Mouse (Mus musculus) kidney, embryonic 14.5 days (tissue): Measurements from ENCODE around the gene Siah2. TPM values are rescaled to one million over a fixed set of nuclear protein-coding genes. Genes with fewer than 3 reads are reported as not detected.

Experiments used
- ATAC-seq: fragments of 200-750 bp; cut with Nextera tagmentation; 2 replicates; pipeline ENCODE4 v1.8.0; 2017; ENCODE audit warnings: moderate number of reproducible peaks, mild to moderate bottlenecking, moderate TSS enrichment, moderate library complexity; ENCODE audit not compliant: low FRiP score, low TSS enrichment
- H3K27ac ChIP-seq: fragments of 300-500 bp; sonication (generic); 2 replicates; pipeline ENCODE4 v1.5.1; 2014; ENCODE audit warnings: low read depth, mild to moderate bottlenecking, low read length, moderate library complexity, mixed read lengths
- H3K27me3 ChIP-seq: fragments of 300-500 bp; sonication (generic); 2 replicates; pipeline ENCODE4 v1.6.1; 2014; ENCODE audit warnings: mild to moderate bottlenecking, low read length; ENCODE audit not compliant: control insufficient read depth, insufficient read depth
- H3K36me3 ChIP-seq: fragments of 300-500 bp; sonication (generic); 2 replicates; pipeline ENCODE4 v1.6.1; 2014; ENCODE audit warnings: low read length, mixed read lengths; ENCODE audit not compliant: control insufficient read depth, insufficient read depth
- H3K4me1 ChIP-seq: fragments of 300-500 bp; sonication (generic); 2 replicates; pipeline ENCODE4 v1.6.1; 2014; ENCODE audit warnings: low read length, mixed read lengths; ENCODE audit not compliant: control insufficient read depth, insufficient read depth
- H3K4me2 ChIP-seq: fragments of 300-500 bp; sonication (generic); replicated peaks from 2 replicates; pipeline ENCODE4 v1.6.1; 2014; ENCODE audit warnings: low read depth, mild to moderate bottlenecking, low read length
- H3K4me3 ChIP-seq: fragments of 300-500 bp; sonication (generic); 2 replicates; pipeline ENCODE4 v1.5.1; 2014; ENCODE audit warnings: mild to moderate bottlenecking, low read length
- H3K9ac ChIP-seq: fragments of 300-500 bp; sonication (generic); 2 replicates; pipeline ENCODE4 v1.6.1; 2014; ENCODE audit warnings: low read depth, mild to moderate bottlenecking, low read length, moderate library complexity
- H3K9me3 ChIP-seq: fragments of 300-500 bp; sonication (generic); 2 replicates; pipeline ENCODE4 v1.6.1; 2016; ENCODE audit warnings: low read length; ENCODE audit not compliant: control insufficient read depth
- WGBS: fragments of 180-500 bp; shearing (Covaris S2); extraction: QIAGEN DNeasy Blood & Tissue Kit; methylation state at CpG from one replicate; pipeline ENCODE4 v1.1.7; 2014; 5-methylcytosine and 5-hydroxymethylcytosine counted together
- polyA plus RNA-seq: library from polyadenylated mRNA; unstranded; fragments of >200 nt; fragmentation: Nextera tagmentation; extraction: Ambion mirVana; gene quantifications from 2 replicates; pipeline ENCODE4 v1.2.1, GENCODE M21; 2014

Siah2 gene
- polyA plus RNA-seq, 1 experiment from 2014 or later: 5.5 TPM

GRCm38 (mm10) chr3:58660636-58661035 is 31.6 kb downstream of the Siah2 start:
- no peak overlapping the region for H3K4me2 ChIP-seq
- H3K9ac ChIP-seq: no peak overlapping the region
- H3K4me3 ChIP-seq: no peak overlapping the region
- H3K9me3 ChIP-seq: peaks cover under 1% of the 10 kb centered on the region; the same call in 1 of the 2 replicates
- no peaks in the 10 kb centered on the region for H3K4me1 ChIP-seq
- no peaks in the 10 kb centered on the region for H3K27me3 ChIP-seq
- WGBS: 82% methylated on average over 4 of the region's 4 CpGs
- no peak overlapping the region for H3K27ac ChIP-seq
- H3K36me3 ChIP-seq: no peaks in the 10 kb centered on the region
- no peak for ATAC-seq

GRCm38 (mm10) chr3:58657356-58657755 is 34.8 kb downstream of the Siah2 start:
- H3K4me3 ChIP-seq: no peak overlapping the region
- 34% methylated on average over 2 of the region's 2 CpGs for WGBS
- H3K9ac ChIP-seq: no peak overlapping the region
- H3K9me3 ChIP-seq: no peaks in the 10 kb centered on the region
- no peak overlapping the region for H3K4me2 ChIP-seq
- H3K27ac ChIP-seq: no peak overlapping the region
- no peaks in the 10 kb centered on the region for H3K27me3 ChIP-seq
- H3K4me1 ChIP-seq: no peaks in the 10 kb centered on the region
- H3K36me3 ChIP-seq: no peaks in the 10 kb centered on the region
- no peak for ATAC-seq

- no peaks in the 10 kb centered on the region for H3K36me3 ChIP-seq
- no peaks in the 10 kb centered on the region for H3K9me3 ChIP-seq
- H3K27me3 ChIP-seq: no peaks in the 10 kb centered on the region
- 50% methylated on average over 17 of the region's 17 CpGs for WGBS
- ATAC-seq: peak; percentile 64
- no peak overlapping the region for H3K9ac ChIP-seq
- H3K4me3 ChIP-seq: no peak overlapping the region
- no peak overlapping the region for H3K4me2 ChIP-seq
- H3K27ac ChIP-seq: no peak overlapping the region
- H3K4me1 ChIP-seq: no peaks in the 10 kb centered on the region
Observed at GRCm38 (mm10) chr3:58655362-58656130, 36.7 kb downstream of the Siah2 start.

GRCm38 (mm10) chr3:58653907-58654306 is 38.3 kb downstream of the Siah2 start:
- Histone ChIP-seq H3K4me2 (no peak overlapping the region), H3K27me3 (no peaks in the 10 kb centered on the region), H3K4me1 (no peaks in the 10 kb centered on the region), H3K36me3 (no peaks in the 10 kb centered on the region), H3K4me3 (no peak overlapping the region), H3K27ac (no peak overlapping the region), H3K9ac (no peak overlapping the region), H3K9me3 (no peaks in the 10 kb centered on the region)
- WGBS: 75% methylated on average over 5 of the region's 5 CpGs
- ATAC-seq: no peak

GRCm38 (mm10) chr3:58650328-58650727 is 41.9 kb downstream of the Siah2 start:
- Histone ChIP-seq H3K9me3 (no peaks in the 10 kb centered on the region), H3K4me1 (no peaks in the 10 kb centered on the region), H3K9ac (no peak overlapping the region), H3K4me2 (no peak overlapping the region), H3K36me3 (no peaks in the 10 kb centered on the region), H3K4me3 (no peak overlapping the region), H3K27ac (no peak overlapping the region), H3K27me3 (no peaks in the 10 kb centered on the region)
- no peak for ATAC-seq
- 85% methylated on average over 4 of the region's 4 CpGs for WGBS

- Histone ChIP-seq H3K27ac (no peak overlapping the region), H3K36me3 (no peaks in the 10 kb centered on the region), H3K9ac (no peak overlapping the region), H3K9me3 (no peaks in the 10 kb centered on the region), H3K4me1 (no peaks in the 10 kb centered on the region), H3K4me2 (no peak overlapping the region), H3K4me3 (no peak overlapping the region), H3K27me3 (no peaks in the 10 kb centered on the region)
- ATAC-seq: no peak; the same call in 1 of the 2 replicates
- 59% methylated on average over 2 of the region's 2 CpGs for WGBS
Observed at GRCm38 (mm10) chr3:58647179-58647578, 45.0 kb downstream of the Siah2 start.

- H3K9me3 ChIP-seq: no peaks in the 10 kb centered on the region
- WGBS: 90% methylated on average over 4 of the region's 4 CpGs
- H3K4me1 ChIP-seq: no peaks in the 10 kb centered on the region
- H3K4me3 ChIP-seq: no peak overlapping the region
- no peak overlapping the region for H3K27ac ChIP-seq
- H3K4me2 ChIP-seq: no peak overlapping the region
- ATAC-seq: no peak
- H3K27me3 ChIP-seq: no peaks in the 10 kb centered on the region
- no peaks in the 10 kb centered on the region for H3K36me3 ChIP-seq
- no peak overlapping the region for H3K9ac ChIP-seq
Observed at GRCm38 (mm10) chr3:58646180-58646579, 46.0 kb downstream of the Siah2 start.

GRCm38 (mm10) chr3:58636406-58637295 is 55.5 kb downstream of the Siah2 start, which contains the start of gene Erich6:
TSS of gene Erich6 (minus strand) at chr3:58637207.
- peak within 1 kb of the TSS; percentile 40 for H3K9ac ChIP-seq
- peak within 1 kb of the TSS; percentile 71 for H3K4me2 ChIP-seq
- no peaks in the 10 kb centered on the region for H3K27me3 ChIP-seq
- H3K27ac ChIP-seq: no peak within 1 kb of the TSS
- WGBS: 1% methylated on average over 34 of the region's 34 CpGs
- peaks cover 3% of the 10 kb centered on the region; the same call in 1 of the 2 replicates for H3K9me3 ChIP-seq
- no peaks in the 10 kb centered on the region for H3K36me3 ChIP-seq
- no peaks in the 10 kb centered on the region for H3K4me1 ChIP-seq
- H3K4me3 ChIP-seq: peak within 1 kb of the TSS; percentile 41
- ATAC-seq: peak; percentile 94

GRCm38 (mm10) chr3:58631693-58632092 is 60.5 kb downstream of the Siah2 start:
- no peaks in the 10 kb centered on the region for H3K4me1 ChIP-seq
- H3K27ac ChIP-seq: no peak overlapping the region
- no peak overlapping the region for H3K4me2 ChIP-seq
- 78% methylated on average over 2 of the region's 2 CpGs for WGBS
- no peaks in the 10 kb centered on the region for H3K36me3 ChIP-seq
- no peaks in the 10 kb centered on the region for H3K27me3 ChIP-seq
- H3K4me3 ChIP-seq: no peak overlapping the region
- no peak for ATAC-seq
- no peaks in the 10 kb centered on the region for H3K9me3 ChIP-seq
- no peak overlapping the region for H3K9ac ChIP-seq
